Mouse (Mus musculus): ENCODE results near the gene Tspo. TPM values are rescaled to one million over a fixed set of nuclear protein-coding genes. Genes with fewer than 3 reads are reported as not detected.

Gene Tspo
- total RNA-seq (2014; rRNA removed), result 5.0 and 9.6 TPM in 2 replicates
- polyA plus RNA-seq (2015; fragmentation: Nextera tagmentation; extraction: Ambion mirVana), result 17.1 and 17.3 TPM in 2 replicates

- Histone ChIP-seq H3K9ac (replicated peaks; ENCODE audit: low read length) (peak within 1 kb of the TSS; percentile 33; the same call in 1 of the 2 replicates), H3K4me2 (ENCODE audit: low read depth, low read length) (peak within 1 kb of the TSS; percentile 67), H3K9me3 (ENCODE audit: low read length) (no peaks in the 10 kb centered on the region), H3K4me3 (ENCODE audit: low read length) (peak within 1 kb of the TSS; percentile 33), H3K36me3 (ENCODE audit: insufficient read depth, low read length) (no peaks in the 10 kb centered on the region), H3K27me3 (ENCODE audit: insufficient read depth, low read length) (no peaks in the 10 kb centered on the region), H3K4me1 (ENCODE audit: insufficient read depth, low read length) (peaks cover 12% of the 10 kb centered on the region; the same call in 1 of the 2 replicates), H3K27ac (no peak within 1 kb of the TSS)
- DNase-seq (ENCODE audit: low spot score) (no peak), ATAC-seq (0 out of 2 replicates have a peak, but pooled peaks have one; percentile 40)
- no peak for TF ChIP-seq CTCF (IDR thresholded peaks at IDR 0.05; ENCODE audit: low read depth)
- 1% methylated on average over 28 of the region's 28 CpGs for WGBS
These were observed at the start of gene Tspo, which contains the start of gene Mcat for GRCm38 (mm10) chr15:83563327-83563856. Gene Tspo (plus strand): TSS chr15:83563592. Gene Mcat (minus strand): TSS chr15:83563787.

- Histone ChIP-seq H3K9me3 (ENCODE audit: low read length) (no peaks in the 10 kb centered on the region), H3K4me2 (ENCODE audit: low read depth, low read length) (no peak overlapping the region), H3K4me1 (ENCODE audit: insufficient read depth, low read length) (no peaks in the 10 kb centered on the region), H3K9ac (replicated peaks; ENCODE audit: low read length) (no peak overlapping the region), H3K27ac (no peak overlapping the region), H3K27me3 (ENCODE audit: insufficient read depth, low read length) (no peaks in the 10 kb centered on the region), H3K36me3 (ENCODE audit: insufficient read depth, low read length) (no peaks in the 10 kb centered on the region), H3K4me3 (ENCODE audit: low read length) (no peak overlapping the region)
- no peak for TF ChIP-seq CTCF (IDR thresholded peaks at IDR 0.05; ENCODE audit: low read depth)
- no peak for DNase-seq (ENCODE audit: low spot score)
- no peak for ATAC-seq
- WGBS, result 59% methylated on average over 5 of the region's 5 CpGs
These were observed 48.4 kb upstream of the Tspo start for GRCm38 (mm10) chr15:83515018-83515417.

GRCm38 (mm10) chr15:83518215-83519048 is 45.0 kb upstream of the Tspo start:
- H3K4me2 ChIP-seq (ENCODE audit: low read depth, low read length), result 0 out of 2 replicates have a peak overlapping the region, but pooled peaks have one; percentile 21
- H3K36me3 ChIP-seq (ENCODE audit: insufficient read depth, low read length), result no peaks in the 10 kb centered on the region
- DNase-seq (ENCODE audit: low spot score) (peak; percentile 89), ATAC-seq (peak; percentile 73)
- no peak overlapping the region for H3K4me3 ChIP-seq (ENCODE audit: low read length)
- no peaks in the 10 kb centered on the region for H3K9me3 ChIP-seq (ENCODE audit: low read length)
- 34% methylated on average over 20 of the region's 20 CpGs for WGBS
- H3K9ac ChIP-seq (replicated peaks; ENCODE audit: low read length), result no peak overlapping the region
- TF ChIP-seq CTCF (IDR thresholded peaks at IDR 0.05; ENCODE audit: low read depth), result peak; percentile 88
- no peak overlapping the region for H3K27ac ChIP-seq
- no peaks in the 10 kb centered on the region for H3K27me3 ChIP-seq (ENCODE audit: insufficient read depth, low read length)
- no peaks in the 10 kb centered on the region for H3K4me1 ChIP-seq (ENCODE audit: insufficient read depth, low read length)

GRCm38 (mm10) chr15:83520861-83521382 is 42.5 kb upstream of the Tspo start:
- ATAC-seq, result no peak
- no peak for DNase-seq (ENCODE audit: low spot score)
- H3K4me2 ChIP-seq (ENCODE audit: low read depth, low read length), result no peak overlapping the region
- H3K9ac ChIP-seq (replicated peaks; ENCODE audit: low read length), result no peak overlapping the region
- no peak for TF ChIP-seq CTCF (IDR thresholded peaks at IDR 0.05; ENCODE audit: low read depth)
- 75% methylated on average over 6 of the region's 6 CpGs for WGBS
- H3K36me3 ChIP-seq (ENCODE audit: insufficient read depth, low read length), result no peaks in the 10 kb centered on the region
- 0 out of 2 replicates have a peak, but pooled peaks cover 9% of the 10 kb centered on the region for H3K27me3 ChIP-seq (ENCODE audit: insufficient read depth, low read length)
- H3K4me1 ChIP-seq (ENCODE audit: insufficient read depth, low read length), result 0 out of 2 replicates have a peak, but pooled peaks cover under 1% of the 10 kb centered on the region
- H3K27ac ChIP-seq, result no peak overlapping the region
- H3K9me3 ChIP-seq (ENCODE audit: low read length), result no peaks in the 10 kb centered on the region
- no peak overlapping the region for H3K4me3 ChIP-seq (ENCODE audit: low read length)

GRCm38 (mm10) chr15:83523196-83523595 is 40.2 kb upstream of the Tspo start:
- H3K9me3 ChIP-seq (ENCODE audit: low read length), result no peaks in the 10 kb centered on the region
- ATAC-seq, result no peak
- DNase-seq (ENCODE audit: low spot score), result peak; percentile 12
- 27% methylated on average over 7 of the region's 7 CpGs for WGBS
- TF ChIP-seq CTCF (IDR thresholded peaks at IDR 0.05; ENCODE audit: low read depth), result no peak
- no peak overlapping the region for H3K4me2 ChIP-seq (ENCODE audit: low read depth, low read length)
- H3K27ac ChIP-seq, result no peak overlapping the region
- H3K27me3 ChIP-seq (ENCODE audit: insufficient read depth, low read length), result 0 out of 2 replicates have a peak, but pooled peaks cover 17% of the 10 kb centered on the region
- no peak overlapping the region for H3K9ac ChIP-seq (replicated peaks; ENCODE audit: low read length)
- H3K4me3 ChIP-seq (ENCODE audit: low read length), result no peak overlapping the region
- H3K36me3 ChIP-seq (ENCODE audit: insufficient read depth, low read length), result no peaks in the 10 kb centered on the region
- peaks cover 9% of the 10 kb centered on the region; the same call in 1 of the 2 replicates for H3K4me1 ChIP-seq (ENCODE audit: insufficient read depth, low read length)

GRCm38 (mm10) chr15:83523638-83524332 is 39.6 kb upstream of the Tspo start:
- Histone ChIP-seq H3K9ac (replicated peaks; ENCODE audit: low read length) (no peak overlapping the region), H3K27ac (no peak overlapping the region)
- no peak for ATAC-seq

More at GRCm38 (mm10) chr15:83523638-83524332, 39.6 kb upstream of the Tspo start:
- Histone ChIP-seq H3K4me1 (ENCODE audit: insufficient read depth, low read length) (peaks cover 9% of the 10 kb centered on the region; the same call in 1 of the 2 replicates), H3K36me3 (ENCODE audit: insufficient read depth, low read length) (no peaks in the 10 kb centered on the region), H3K4me3 (ENCODE audit: low read length) (no peak overlapping the region), H3K27me3 (ENCODE audit: insufficient read depth, low read length) (0 out of 2 replicates have a peak, but pooled peaks cover 22% of the 10 kb centered on the region), H3K9me3 (ENCODE audit: low read length) (no peaks in the 10 kb centered on the region), H3K4me2 (ENCODE audit: low read depth, low read length) (no peak overlapping the region)
- DNase-seq (ENCODE audit: low spot score), result peak; percentile 6
- 46% methylated on average over 14 of the region's 14 CpGs for WGBS
- TF ChIP-seq CTCF (IDR thresholded peaks at IDR 0.05; ENCODE audit: low read depth), result no peak
